Mouse (Mus musculus): ENCODE measurements around the gene Pon2.
"Not testable (repeated sequence)": the region's sequence is repeated elsewhere in the genome, so short reads cannot be mapped to it uniquely, and the experiment has no call there.

Gene Pon2

DNA sequence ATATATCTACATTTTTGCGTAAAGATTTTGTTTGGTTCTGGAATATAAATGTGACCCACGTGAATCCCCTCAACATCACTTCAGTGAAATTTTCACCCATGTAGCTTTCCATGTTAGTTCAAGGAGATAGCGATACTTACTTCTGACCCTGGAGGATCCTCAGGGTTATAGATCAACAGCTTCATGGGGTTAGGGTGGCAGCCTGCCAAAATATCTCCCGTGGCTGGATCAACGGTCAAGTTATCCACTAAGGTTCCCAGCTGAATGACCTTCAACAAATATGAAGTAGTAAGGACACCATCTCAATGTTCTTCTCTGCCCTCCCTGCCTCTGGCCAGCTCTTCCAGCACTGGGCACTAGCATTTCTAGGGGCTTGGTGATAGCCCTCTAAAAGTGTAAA, 68.0 kb downstream of the Pon2 start:
- Histone ChIP-seq H3K4me3 (replicated peaks; ENCODE audit: low read length) (no peak overlapping the region), H3K4me1 (replicated peaks; ENCODE audit: low read depth, low read length) (no peaks in the 10 kb centered on the region), H3K9me3 (ENCODE audit: low read length) (no peaks in the 10 kb centered on the region), H3K27me3 (ENCODE audit: insufficient read depth, low read length) (no peaks in the 10 kb centered on the region), H3K36me3 (ENCODE audit: insufficient read depth, low read length) (no peaks in the 10 kb centered on the region)
- TF ChIP-seq POU5F1 (IDR thresholded peaks at IDR 0.05; ENCODE audit: borderline replicate concordance, low read length) (no peak), CTCF (conservative IDR thresholded peaks at IDR 0.05; ENCODE audit: low read length) (no peak), NANOG (IDR thresholded peaks at IDR 0.05; ENCODE audit: borderline replicate concordance, low read length) (no peak)

DNA sequence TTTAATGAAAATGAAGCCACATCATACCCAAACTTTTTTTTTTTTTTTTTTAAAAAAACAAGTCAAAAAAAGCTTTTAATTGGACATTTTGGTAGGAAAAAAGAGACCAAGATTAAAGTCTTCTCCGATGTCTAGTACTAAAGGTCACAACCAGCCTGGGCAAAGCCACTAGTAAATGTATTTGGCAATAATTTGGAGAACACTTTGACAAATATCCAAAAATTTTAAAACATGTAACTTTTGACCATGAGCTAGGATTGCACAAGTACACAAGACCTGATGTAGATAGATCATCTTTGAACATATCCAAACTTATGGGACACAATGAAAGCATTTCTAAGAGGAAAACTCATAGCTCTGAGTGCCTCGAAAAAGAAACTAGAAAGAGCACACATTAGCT, 74.7 kb downstream of the Pon2 start:
- not testable (repeated sequence) for H3K36me3 ChIP-seq (ENCODE audit: insufficient read depth, low read length); H3K27me3 ChIP-seq (ENCODE audit: insufficient read depth, low read length); H3K4me1 ChIP-seq (replicated peaks; ENCODE audit: low read depth, low read length); H3K9me3 ChIP-seq (ENCODE audit: low read length); H3K4me3 ChIP-seq (replicated peaks; ENCODE audit: low read length)

DNA sequence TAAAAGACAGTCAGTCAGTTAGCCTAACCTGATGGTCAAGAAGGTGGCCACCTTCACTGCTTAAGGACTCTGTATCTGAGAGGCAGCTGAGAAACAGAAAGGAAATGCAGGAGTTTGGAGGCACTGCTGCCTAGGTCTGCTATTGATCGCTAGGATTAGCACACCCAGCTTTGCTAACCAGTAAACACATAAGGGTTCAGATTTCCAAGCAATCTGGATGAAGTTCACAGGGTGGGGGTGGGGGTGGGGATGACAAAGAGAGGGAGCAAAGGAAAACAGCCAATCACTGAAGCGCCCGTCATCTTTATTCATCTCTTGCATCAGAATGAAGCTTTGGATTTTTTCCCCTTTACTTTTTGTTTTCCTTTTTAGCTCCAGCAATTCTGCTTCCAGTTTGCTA, 76.2 kb downstream of the Pon2 start:
- Histone ChIP-seq H3K36me3 (ENCODE audit: insufficient read depth, low read length) (no peaks in the 10 kb centered on the region), H3K9me3 (ENCODE audit: low read length) (no peaks in the 10 kb centered on the region), H3K4me1 (replicated peaks; ENCODE audit: low read depth, low read length) (no peaks in the 10 kb centered on the region), H3K27me3 (ENCODE audit: insufficient read depth, low read length) (no peaks in the 10 kb centered on the region), H3K4me3 (replicated peaks; ENCODE audit: low read length) (no peak overlapping the region)
- TF ChIP-seq NANOG (IDR thresholded peaks at IDR 0.05; ENCODE audit: borderline replicate concordance, low read length) (no peak), POU5F1 (IDR thresholded peaks at IDR 0.05; ENCODE audit: borderline replicate concordance, low read length) (no peak), CTCF (conservative IDR thresholded peaks at IDR 0.05; ENCODE audit: low read length) (no peak)

DNA sequence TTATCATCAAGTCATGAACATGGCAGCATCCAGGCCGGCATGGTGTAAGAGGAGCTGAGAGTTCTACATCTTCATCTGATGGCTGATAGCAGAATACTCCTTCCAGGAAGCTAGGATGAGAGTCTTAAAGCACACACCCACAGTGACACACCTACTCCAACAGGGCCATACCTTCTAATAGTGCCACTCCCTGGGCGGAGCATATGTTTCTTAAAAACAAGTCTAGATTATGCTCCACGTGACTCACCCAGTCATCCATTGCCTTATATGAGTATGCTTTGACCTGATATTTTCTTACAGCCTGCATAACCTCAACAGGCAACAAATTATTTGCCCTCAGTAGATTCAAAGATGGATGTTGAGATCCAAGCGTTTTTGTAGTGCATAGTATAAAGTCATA, 80.1 kb downstream of the Pon2 start:
- H3K4me1 ChIP-seq (replicated peaks; ENCODE audit: low read depth, low read length): no peaks in the 10 kb centered on the region
- no peak overlapping the region for H3K4me3 ChIP-seq (replicated peaks; ENCODE audit: low read length)
- TF ChIP-seq POU5F1 (IDR thresholded peaks at IDR 0.05; ENCODE audit: borderline replicate concordance, low read length) (no peak), NANOG (IDR thresholded peaks at IDR 0.05; ENCODE audit: borderline replicate concordance, low read length) (no peak), CTCF (conservative IDR thresholded peaks at IDR 0.05; ENCODE audit: low read length) (no peak)

More for the DNA sequence above, 80.1 kb downstream of the Pon2 start:
- H3K9me3 ChIP-seq (ENCODE audit: low read length): 0 out of 2 replicates have a peak, but pooled peaks cover under 1% of the 10 kb centered on the region
- H3K36me3 ChIP-seq (ENCODE audit: insufficient read depth, low read length): no peaks in the 10 kb centered on the region
- H3K27me3 ChIP-seq (ENCODE audit: insufficient read depth, low read length): no peaks in the 10 kb centered on the region

Data from E14TG2a.4 (cell line).